Mouse (Mus musculus) ovary, postnatal 10 days (tissue): ENCODE measurements at regions not wholly inside any gene's neighbourhood (a gene's known extent, or its start where the extent isn't known, plus 50 kb on each side); places are given as distances from the start of the nearest gene placed in this dataset.

Experiments
- DNase-seq: peaks from one replicate; pipeline ENCODE4 v3.0.0; 2022; ENCODE audit warnings: low spot score

- DNase-seq = no peak
These were observed 210.4 kb upstream of the Atp2b1 start for GRCm38 (mm10) chr10:98703642-98704293.

- DNase-seq = no peak
These were observed 209.6 kb upstream of the Atp2b1 start for GRCm38 (mm10) chr10:98704559-98704958.

- DNase-seq = no peak
These were observed 196.3 kb upstream of the Atp2b1 start for GRCm38 (mm10) chr10:98717856-98718255.

GRCm38 (mm10) chr10:98718706-98719105, 195.5 kb upstream of the Atp2b1 start:
- DNase-seq = no peak

DNA sequence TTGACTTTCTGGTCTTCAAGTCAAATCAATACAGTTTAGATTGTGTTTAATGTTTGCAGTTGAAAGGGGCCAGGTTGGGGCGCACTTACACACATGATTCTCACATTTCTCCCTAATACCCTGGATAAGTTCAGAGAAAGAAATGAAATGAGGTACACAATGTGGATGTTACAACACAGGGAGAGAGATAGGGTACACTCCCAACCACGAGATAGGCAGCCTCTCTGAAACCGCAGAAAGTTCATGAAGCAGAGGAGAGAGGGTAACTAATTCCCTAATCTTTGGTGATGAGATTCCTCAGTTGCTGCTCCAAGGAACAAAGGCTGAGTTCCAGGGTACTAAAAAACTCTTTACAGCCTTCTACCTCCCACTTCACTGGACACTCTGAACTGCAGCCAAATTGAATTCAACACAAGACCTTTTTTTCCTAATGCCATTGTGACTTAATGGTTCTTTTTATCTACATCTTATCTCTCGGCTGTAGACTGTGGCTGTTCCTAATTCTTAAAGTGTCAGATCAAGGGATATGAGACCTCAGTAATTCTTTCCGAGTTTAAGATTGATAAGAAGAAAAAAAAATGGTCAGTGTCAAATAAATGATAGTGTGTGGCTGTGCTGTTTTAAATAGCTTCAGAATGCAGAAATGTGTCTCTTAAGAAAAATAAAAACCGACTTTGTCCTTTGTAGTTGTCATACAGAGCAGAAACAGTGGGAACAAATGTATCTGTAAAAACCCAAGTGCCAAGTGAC, 193.8 kb upstream of the Atp2b1 start:
- no peak for DNase-seq

- DNase-seq = no peak
These were observed 189.1 kb upstream of the Atp2b1 start for GRCm38 (mm10) chr10:98725110-98725509.

DNA sequence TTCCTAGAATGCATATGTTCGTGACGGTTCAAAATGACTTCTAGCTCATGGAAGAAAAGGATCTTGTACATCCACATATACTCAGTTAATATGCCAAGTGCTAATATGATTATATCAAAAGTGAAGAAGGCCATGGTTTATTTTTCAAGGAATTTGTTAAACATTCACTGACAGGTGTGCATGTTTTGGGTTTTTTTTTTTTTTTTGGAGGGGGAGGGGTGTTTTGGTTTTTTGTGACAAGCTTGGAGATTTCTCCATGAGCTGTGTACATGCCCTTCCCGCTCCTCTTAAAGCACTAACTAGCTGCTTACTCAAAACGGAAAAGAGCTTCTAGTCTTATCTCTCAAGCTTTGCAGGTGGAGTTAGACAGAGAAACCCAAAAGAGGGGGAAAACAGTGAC, 187.1 kb upstream of the Atp2b1 start:
- no peak for DNase-seq

GRCm38 (mm10) chr10:98728396-98729030, 185.7 kb upstream of the Atp2b1 start:
- no peak for DNase-seq

DNA sequence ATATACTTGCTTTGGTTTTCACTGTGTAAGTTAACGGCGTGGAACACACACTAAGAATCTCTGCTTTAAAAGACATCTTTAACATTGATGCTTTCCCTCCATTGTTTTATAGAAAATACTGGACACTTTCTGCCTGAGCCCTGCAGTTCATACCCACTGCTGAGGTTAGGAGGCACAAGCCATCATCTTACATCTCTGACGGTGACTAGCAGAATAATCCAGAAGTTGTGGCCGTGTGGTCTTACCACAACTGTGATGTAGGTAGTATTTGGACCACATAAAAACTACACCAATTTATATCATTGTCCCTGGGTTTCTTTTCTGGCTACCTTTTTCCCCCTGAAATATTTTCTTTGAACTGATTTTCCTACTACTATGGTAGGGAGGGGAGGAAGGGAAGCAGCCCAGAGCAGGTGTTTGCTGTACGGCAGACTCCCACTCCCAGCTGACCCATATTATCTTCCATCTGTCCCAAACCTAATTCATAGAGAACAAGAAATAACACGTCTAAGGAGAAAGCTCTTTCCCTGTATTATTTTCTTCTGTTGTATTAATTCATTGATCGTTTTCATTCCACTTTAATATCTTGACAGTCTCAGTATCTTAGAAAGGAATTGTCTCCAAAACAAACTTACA, 180.1 kb upstream of the Atp2b1 start:
- no peak for DNase-seq

- no peak for DNase-seq
These were observed 173.6 kb upstream of the Atp2b1 start for GRCm38 (mm10) chr10:98740507-98741147.

DNA sequence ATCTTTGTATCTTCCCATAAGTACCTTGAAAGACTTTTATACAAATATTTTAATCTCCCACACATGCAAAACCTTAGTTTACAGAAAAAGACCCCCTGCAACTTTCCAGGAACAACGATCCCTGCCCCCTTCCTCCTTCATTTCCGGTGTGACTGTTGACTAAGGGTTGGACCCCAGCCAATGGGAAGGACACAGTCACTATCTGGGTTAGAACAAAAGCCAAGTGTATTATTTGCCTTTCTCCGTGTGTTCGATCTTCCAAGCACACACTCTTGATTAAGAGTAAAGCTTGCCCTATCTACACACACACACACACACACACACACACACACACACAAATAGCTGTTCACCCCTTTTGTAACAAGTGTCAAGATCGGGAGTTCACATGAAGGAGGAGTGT, 172.8 kb upstream of the Atp2b1 start:
- DNase-seq = no peak

GRCm38 (mm10) chr10:98742822-98743605, 171.2 kb upstream of the Atp2b1 start:
- DNase-seq = no peak

DNA sequence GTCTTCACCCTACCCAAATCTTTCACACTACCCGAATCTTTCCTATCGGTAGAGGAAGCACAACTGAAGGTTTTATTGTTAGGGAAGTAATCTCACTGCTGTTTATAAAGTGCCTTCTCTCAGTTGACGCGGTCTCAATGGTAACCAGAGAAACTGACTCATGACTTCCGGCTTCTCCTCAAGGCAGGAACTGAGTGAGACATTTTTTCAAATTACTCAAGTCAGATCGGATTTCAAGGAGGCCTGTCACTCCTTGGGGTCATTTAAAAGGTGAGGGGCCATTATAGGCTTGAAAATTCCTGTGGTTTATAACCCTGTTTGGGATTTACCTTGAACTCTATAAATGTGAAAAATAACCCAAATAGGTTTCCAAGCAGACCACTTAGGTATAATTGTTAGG, 170.0 kb upstream of the Atp2b1 start:
- no peak for DNase-seq

DNA sequence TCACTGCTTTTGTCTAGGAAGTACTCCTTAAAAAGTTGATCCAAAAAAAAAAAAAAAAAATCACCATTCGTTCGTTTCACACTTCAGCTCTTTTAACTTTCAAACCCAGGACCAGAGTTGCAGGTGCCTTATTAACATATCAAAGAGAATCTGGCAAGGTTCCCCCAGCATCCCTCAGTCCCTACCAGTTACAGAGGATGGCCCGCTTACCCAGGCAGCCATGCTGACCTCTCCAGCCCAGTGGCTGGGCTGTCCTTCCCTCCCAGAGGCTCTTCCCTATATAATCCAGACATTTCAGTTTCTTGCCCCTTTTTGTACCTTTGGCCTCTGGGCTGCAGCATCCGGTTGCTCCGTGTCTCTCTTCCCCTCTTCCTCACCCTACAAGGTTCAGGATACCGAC, 169.5 kb upstream of the Atp2b1 start:
- no peak for DNase-seq

DNA sequence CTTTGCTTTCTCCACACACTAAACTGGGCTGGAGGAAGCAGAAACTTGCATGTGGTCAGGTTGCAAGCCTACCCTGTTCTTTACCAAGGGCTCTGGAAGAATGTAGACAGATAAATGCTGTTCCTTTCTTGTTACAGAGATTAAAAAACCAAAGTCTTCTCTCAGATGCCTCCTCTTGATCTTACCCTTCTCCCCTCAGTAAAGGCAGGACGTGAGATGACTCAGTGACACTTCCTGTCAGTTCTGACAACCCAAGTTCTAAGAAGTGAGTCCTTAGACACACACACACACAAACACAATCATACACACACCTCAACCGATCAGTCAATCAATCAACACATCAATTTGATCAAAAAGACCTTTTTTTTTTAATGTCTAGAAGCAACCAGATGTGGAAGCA, 168.8 kb upstream of the Atp2b1 start:
- DNase-seq = no peak

GRCm38 (mm10) chr10:98745861-98746260, 168.3 kb upstream of the Atp2b1 start:
- DNase-seq = no peak

- no peak for DNase-seq
These were observed 165.2 kb upstream of the Atp2b1 start for GRCm38 (mm10) chr10:98748856-98749583.

- no peak for DNase-seq
These were observed 164.6 kb upstream of the Atp2b1 start for GRCm38 (mm10) chr10:98749584-98749947.

DNA sequence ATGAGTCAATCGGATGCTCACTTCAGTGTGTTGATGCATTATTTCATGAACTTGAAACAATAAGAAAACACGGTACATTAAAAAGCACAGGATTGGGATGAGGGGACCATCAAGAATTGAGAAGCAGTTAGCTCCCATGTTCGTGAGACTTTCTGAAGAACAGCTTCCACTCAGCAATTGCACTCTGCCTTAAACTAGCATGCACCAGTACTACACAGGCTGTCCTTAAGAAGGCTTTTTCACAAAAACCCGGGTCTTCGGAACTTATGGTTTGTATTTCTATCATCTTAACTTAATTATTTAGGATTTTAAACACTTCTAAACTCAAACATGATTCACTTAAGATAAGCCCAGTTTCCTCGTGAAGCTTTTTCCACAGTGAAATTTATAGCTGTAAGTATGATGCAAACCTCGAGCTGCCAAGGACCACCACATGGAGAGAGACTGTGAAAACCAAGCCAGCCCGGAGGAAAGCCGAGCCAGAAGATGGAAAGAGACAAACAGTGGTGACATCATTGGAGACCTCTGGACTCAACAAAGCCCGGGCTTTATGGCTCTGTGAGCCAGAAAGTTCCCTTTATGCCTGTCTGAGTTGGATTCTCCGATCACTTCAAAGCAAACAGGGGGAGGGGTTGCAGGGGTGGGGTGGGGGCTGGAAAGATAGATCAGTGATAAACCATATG, 162.7 kb upstream of the Atp2b1 start:
- no peak for DNase-seq

GRCm38 (mm10) chr10:98761080-98761479, 153.1 kb upstream of the Atp2b1 start:
- DNase-seq = no peak
